Mouse (Mus musculus): ENCODE measurements around the gene Gm11099. TPM values are rescaled to one million over a fixed set of nuclear protein-coding genes. Genes with fewer than 3 reads are reported as not detected.

Gm11099 gene
- polyA plus RNA-seq, 1 experiment from 2014 or later = not detected

DNA sequence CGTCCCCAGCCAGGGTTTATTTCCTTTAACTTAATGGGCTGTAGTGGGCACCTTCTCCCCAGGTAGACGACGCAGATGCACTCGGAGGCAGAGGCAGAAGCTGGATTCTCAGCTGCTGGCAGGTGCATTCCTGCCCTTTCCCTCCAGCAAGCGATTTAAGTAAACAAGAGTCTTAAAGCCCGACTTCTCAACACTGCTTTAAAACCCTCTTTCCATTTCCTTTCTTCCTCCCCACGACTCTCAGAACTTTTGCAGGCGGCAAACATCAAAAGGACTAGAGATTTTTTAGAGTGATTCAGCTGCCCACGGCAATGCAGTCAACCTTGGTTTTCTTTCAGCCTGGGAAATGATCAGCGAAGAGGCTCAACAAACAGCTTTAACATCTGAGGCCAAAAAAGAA is 14.7 kb upstream of the Gm11099 start:
- peak; percentile 49 for DNase-seq

DNA sequence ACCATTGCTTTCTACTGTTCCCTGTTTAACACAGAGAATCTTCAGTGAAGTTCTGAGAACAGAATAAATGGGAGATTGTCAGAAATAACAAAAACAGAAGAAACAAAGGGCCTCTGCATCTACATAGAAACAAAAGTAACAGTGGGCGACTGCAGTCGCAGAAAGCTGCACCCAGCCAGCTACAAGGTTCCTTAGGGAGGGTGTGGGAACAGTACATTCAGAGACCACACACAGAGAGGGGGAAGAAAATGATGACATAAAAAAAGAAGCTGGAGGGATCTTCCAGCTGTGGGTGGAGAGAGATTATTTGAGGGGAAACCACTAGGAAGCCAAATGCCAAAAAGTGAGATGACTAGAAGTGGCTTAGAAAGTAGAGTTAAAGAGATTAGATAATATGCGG is 20.6 kb downstream of the Gm11099 start:
- no peak overlapping the region for H3K4me3 ChIP-seq (ENCODE audit: low read depth, low read length)
- TF ChIP-seq CTCF (IDR thresholded peaks at IDR 0.05; ENCODE audit: low read depth) = no peak
- WGBS = 36% methylated on average over 3 of the region's 3 CpGs

More for the DNA sequence above, 14.7 kb upstream of the Gm11099 start:
- Histone ChIP-seq H3K27ac (ENCODE audit: low read depth) (no peak overlapping the region), H3K36me3 (ENCODE audit: insufficient read depth) (no peaks in the 10 kb centered on the region), H3K4me3 (ENCODE audit: low read depth, low read length) (no peak overlapping the region), H3K4me1 (ENCODE audit: insufficient read depth) (no peaks in the 10 kb centered on the region), H3K9ac (no peak overlapping the region), H3K27me3 (ENCODE audit: insufficient read depth, low read length) (no peaks in the 10 kb centered on the region), H3K4me2 (peak overlapping the region; percentile 26; the same call in 1 of the 2 replicates), H3K9me3 (ENCODE audit: low read depth, low read length) (no peaks in the 10 kb centered on the region)
- 21% methylated on average over 10 of the region's 10 CpGs for WGBS
- peak; percentile 54; the same call in 1 of the 2 replicates for ATAC-seq (ENCODE audit: insufficient read depth)
- no peak for TF ChIP-seq CTCF (IDR thresholded peaks at IDR 0.05; ENCODE audit: low read depth)

DNA sequence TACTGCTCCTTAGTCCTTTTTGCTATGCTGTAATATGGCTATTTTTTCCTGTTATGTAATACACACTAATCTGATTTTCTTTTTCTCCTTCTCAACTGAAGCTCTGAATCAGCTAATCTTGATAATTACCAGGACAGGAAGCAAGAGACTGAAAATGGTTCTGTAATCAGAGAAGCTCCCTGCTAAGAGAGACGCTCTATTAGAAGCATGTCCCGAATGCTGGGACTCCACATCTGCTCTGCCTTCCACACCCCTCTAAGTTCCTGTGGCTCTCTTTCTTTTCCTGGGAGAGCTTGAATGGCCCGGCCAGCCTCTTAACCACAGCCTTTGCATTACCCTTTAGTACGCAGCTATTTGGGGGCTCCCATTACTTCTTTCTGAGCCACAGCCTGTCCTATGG is 45.8 kb downstream of the Gm11099 start:
- no peak overlapping the region for H3K9ac ChIP-seq
- no peaks in the 10 kb centered on the region for H3K36me3 ChIP-seq (ENCODE audit: insufficient read depth)
- no peaks in the 10 kb centered on the region for H3K9me3 ChIP-seq (ENCODE audit: low read depth, low read length)
- H3K27me3 ChIP-seq (ENCODE audit: insufficient read depth, low read length) = no peaks in the 10 kb centered on the region
- H3K27ac ChIP-seq (ENCODE audit: low read depth) = no peak overlapping the region
- H3K4me2 ChIP-seq = no peak overlapping the region
- H3K4me1 ChIP-seq (ENCODE audit: insufficient read depth) = peaks cover 4% of the 10 kb centered on the region
- H3K4me3 ChIP-seq (ENCODE audit: low read depth, low read length) = no peak overlapping the region
- ATAC-seq (ENCODE audit: insufficient read depth) = no peak
- no peak for DNase-seq
- TF ChIP-seq CTCF (IDR thresholded peaks at IDR 0.05; ENCODE audit: low read depth) = no peak
- 68% methylated on average over 4 of the region's 4 CpGs for WGBS

More for the DNA sequence above, 20.6 kb downstream of the Gm11099 start:
- no peaks in the 10 kb centered on the region for H3K4me1 ChIP-seq (ENCODE audit: insufficient read depth)
- no peak for ATAC-seq (ENCODE audit: insufficient read depth)
- no peak overlapping the region for H3K27ac ChIP-seq (ENCODE audit: low read depth)
- H3K4me2 ChIP-seq = no peak overlapping the region
- H3K36me3 ChIP-seq (ENCODE audit: insufficient read depth) = no peaks in the 10 kb centered on the region
- no peak overlapping the region for H3K9ac ChIP-seq
- no peaks in the 10 kb centered on the region for H3K27me3 ChIP-seq (ENCODE audit: insufficient read depth, low read length)
- DNase-seq = peak; percentile 16
- H3K9me3 ChIP-seq (ENCODE audit: low read depth, low read length) = no peaks in the 10 kb centered on the region

DNA sequence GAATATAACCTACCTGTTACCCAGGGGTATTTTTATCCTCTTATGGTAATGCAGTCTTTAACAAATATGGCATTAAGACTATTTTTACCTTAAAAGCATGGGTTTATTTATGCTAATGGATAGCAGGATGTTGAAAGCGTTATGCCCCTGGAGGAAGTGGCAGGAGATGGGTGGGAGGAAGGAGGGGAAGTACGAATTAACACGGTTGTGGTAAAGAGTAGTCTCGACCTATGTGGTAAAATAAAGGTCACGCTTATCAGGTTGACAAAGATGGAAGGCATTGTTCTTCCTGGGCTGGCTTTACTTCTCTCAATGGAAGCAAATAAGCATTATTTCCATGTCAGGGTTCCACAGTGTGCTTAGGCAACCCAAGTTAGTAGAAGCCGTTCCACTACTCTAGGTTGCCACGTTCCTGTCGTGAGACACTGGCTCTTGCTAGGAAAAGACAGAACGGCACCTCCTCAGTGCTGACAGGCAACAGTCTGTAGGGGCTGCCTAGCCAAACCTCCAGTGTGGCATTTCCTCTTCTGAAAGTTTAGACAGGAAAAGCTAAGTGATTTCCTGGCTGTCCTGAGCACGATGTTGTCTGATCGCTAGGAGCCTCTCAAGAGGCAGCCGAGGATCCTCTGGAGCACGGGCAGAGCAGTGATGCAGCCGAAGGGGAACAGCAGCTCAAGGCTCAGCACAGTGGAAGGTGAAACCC is 47.7 kb downstream of the Gm11099 start:
- DNase-seq (peak; percentile 48), ATAC-seq (ENCODE audit: insufficient read depth) (peak; percentile 47; the same call in 1 of the 2 replicates)
- WGBS = 21% methylated on average over 14 of the region's 14 CpGs
- H3K9me3 ChIP-seq (ENCODE audit: low read depth, low read length) = no peaks in the 10 kb centered on the region
- H3K4me2 ChIP-seq = peak overlapping the region; percentile 43
- no peaks in the 10 kb centered on the region for H3K36me3 ChIP-seq (ENCODE audit: insufficient read depth)
- H3K9ac ChIP-seq = no peak overlapping the region
- peaks cover 4% of the 10 kb centered on the region for H3K4me1 ChIP-seq (ENCODE audit: insufficient read depth)
- no peak for TF ChIP-seq CTCF (IDR thresholded peaks at IDR 0.05; ENCODE audit: low read depth)
- H3K27ac ChIP-seq (ENCODE audit: low read depth) = no peak overlapping the region
- no peaks in the 10 kb centered on the region for H3K27me3 ChIP-seq (ENCODE audit: insufficient read depth, low read length)
- H3K4me3 ChIP-seq (ENCODE audit: low read depth, low read length) = no peak overlapping the region

DNA sequence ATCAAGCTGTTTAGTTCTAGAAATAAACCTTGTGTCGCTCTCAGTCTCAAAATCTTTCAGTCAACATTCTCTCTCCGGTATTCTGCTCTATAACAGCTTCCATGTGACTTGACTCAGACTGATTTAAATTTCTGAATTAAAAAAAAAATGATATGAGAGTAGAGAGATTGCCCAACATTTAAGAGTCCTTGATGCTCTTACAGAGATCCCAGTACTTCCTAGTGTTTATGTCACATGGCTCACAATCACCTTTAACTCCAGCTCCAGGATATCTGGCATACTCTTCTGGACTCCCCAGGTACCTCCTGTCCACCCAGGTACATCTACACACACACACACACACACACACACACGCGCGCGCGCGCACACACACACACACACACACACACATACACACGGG is 53.1 kb downstream of the Gm11099 start:
- DNase-seq = no peak
- 90% methylated on average over 9 of the region's 9 CpGs for WGBS
- no peaks in the 10 kb centered on the region; the same call in none of the 2 replicates for H3K4me1 ChIP-seq (ENCODE audit: insufficient read depth)
- no peak overlapping the region for H3K9ac ChIP-seq
- no peak overlapping the region for H3K4me3 ChIP-seq (ENCODE audit: low read depth, low read length)
- no peaks in the 10 kb centered on the region for H3K9me3 ChIP-seq (ENCODE audit: low read depth, low read length)
- TF ChIP-seq CTCF (IDR thresholded peaks at IDR 0.05; ENCODE audit: low read depth) = no peak
- H3K27me3 ChIP-seq (ENCODE audit: insufficient read depth, low read length) = no peaks in the 10 kb centered on the region
- no peak overlapping the region for H3K27ac ChIP-seq (ENCODE audit: low read depth)
- H3K4me2 ChIP-seq = no peak overlapping the region
- no peak for ATAC-seq (ENCODE audit: insufficient read depth)
- H3K36me3 ChIP-seq (ENCODE audit: insufficient read depth) = no peaks in the 10 kb centered on the region

DNA sequence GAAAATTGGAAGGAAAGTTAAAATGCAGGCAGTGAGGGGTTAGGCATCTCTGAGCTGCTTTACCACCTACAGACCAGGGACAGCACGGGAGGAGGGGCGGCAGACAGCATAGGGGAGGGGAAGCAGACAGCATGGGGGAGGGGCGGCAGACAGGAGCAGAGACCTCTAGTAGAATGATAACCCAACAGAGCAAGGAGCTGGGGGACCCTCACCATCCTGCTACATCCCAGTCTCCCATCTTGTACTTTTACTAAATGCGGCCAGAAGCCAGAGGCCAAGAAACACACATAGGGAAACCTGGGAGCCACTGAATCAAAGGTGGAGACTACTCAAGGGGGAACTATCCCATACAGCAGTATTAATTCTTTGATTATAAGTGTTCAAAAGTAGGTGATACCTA is 59.1 kb downstream of the Gm11099 start:
- 50% methylated on average over 4 of the region's 4 CpGs for WGBS

DNA sequence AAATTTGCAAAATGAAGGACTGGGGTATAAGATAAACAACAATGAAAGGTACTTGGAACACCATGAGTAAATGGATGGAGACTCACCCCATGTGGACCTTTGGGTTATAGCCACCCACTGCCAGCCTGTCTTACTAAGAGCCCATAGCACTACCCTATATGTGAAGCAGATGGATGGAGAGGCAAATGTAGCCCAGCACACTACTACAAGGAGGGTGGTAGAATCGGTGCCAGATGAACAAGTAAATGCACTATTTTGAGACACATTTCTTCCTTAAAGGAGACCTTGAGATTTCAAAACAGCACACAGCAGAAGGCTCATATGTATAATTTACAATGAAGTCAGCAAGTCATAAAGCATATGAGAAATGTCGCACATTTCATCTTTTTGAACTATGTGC is 66.3 kb downstream of the Gm11099 start:
- DNase-seq (no peak), ATAC-seq (ENCODE audit: insufficient read depth) (no peak)
- Histone ChIP-seq H3K4me1 (ENCODE audit: insufficient read depth) (no peaks in the 10 kb centered on the region), H3K4me3 (ENCODE audit: low read depth, low read length) (no peak overlapping the region), H3K27me3 (ENCODE audit: insufficient read depth, low read length) (no peaks in the 10 kb centered on the region), H3K4me2 (no peak overlapping the region), H3K9ac (no peak overlapping the region), H3K36me3 (ENCODE audit: insufficient read depth) (no peaks in the 10 kb centered on the region), H3K9me3 (ENCODE audit: low read depth, low read length) (no peaks in the 10 kb centered on the region), H3K27ac (ENCODE audit: low read depth) (no peak overlapping the region)
- no peak for TF ChIP-seq CTCF (IDR thresholded peaks at IDR 0.05; ENCODE audit: low read depth)
- WGBS = 95% methylated on average over 2 of the region's 2 CpGs

More for the DNA sequence above, 59.1 kb downstream of the Gm11099 start:
- no peak for DNase-seq
- Histone ChIP-seq H3K9ac (no peak overlapping the region), H3K27ac (ENCODE audit: low read depth) (no peak overlapping the region), H3K9me3 (ENCODE audit: low read depth, low read length) (no peaks in the 10 kb centered on the region), H3K4me3 (ENCODE audit: low read depth, low read length) (no peak overlapping the region), H3K27me3 (ENCODE audit: insufficient read depth, low read length) (no peaks in the 10 kb centered on the region), H3K4me1 (ENCODE audit: insufficient read depth) (no peaks in the 10 kb centered on the region), H3K36me3 (ENCODE audit: insufficient read depth) (no peaks in the 10 kb centered on the region), H3K4me2 (no peak overlapping the region)
- no peak for ATAC-seq (ENCODE audit: insufficient read depth)
- TF ChIP-seq CTCF (IDR thresholded peaks at IDR 0.05; ENCODE audit: low read depth) = no peak

All from lung, embryonic 14.5 days (tissue).